Mouse (Mus musculus) midbrain, embryonic 14.5 days (tissue): ENCODE results near the gene Pin1. TPM values are rescaled to one million over a fixed set of nuclear protein-coding genes. Genes with fewer than 3 reads are reported as not detected.

Source experiments
- ATAC-seq: fragments of 200-750 bp; cut with Nextera tagmentation; 2 replicates; pipeline ENCODE4 v1.8.0; 2017; ENCODE audit warnings: moderate number of reproducible peaks, moderate library complexity; ENCODE audit not compliant: low FRiP score, low TSS enrichment
- DNase-seq: peaks from one replicate; pipeline ENCODE4 v3.0.0-alpha.2; 2015
- H3K27ac ChIP-seq: fragments of 300-500 bp; sonication (generic); replicated peaks from 2 replicates; pipeline ENCODE4 v1.5.1; 2014; ENCODE audit warnings: mild to moderate bottlenecking, low read depth, low read length, moderate library complexity
- H3K27me3 ChIP-seq: fragments of 300-500 bp; sonication (generic); 2 replicates; pipeline ENCODE4 v1.6.1; 2014; ENCODE audit warnings: low read length, control low read depth, mixed read lengths; ENCODE audit not compliant: control insufficient read depth, insufficient read depth
- H3K36me3 ChIP-seq: fragments of 300-500 bp; sonication (generic); 2 replicates; pipeline ENCODE4 v1.6.1; 2014; ENCODE audit warnings: low read length, control low read depth; ENCODE audit not compliant: control insufficient read depth, insufficient read depth
- H3K4me1 ChIP-seq: fragments of 300-500 bp; sonication (generic); 2 replicates; pipeline ENCODE4 v1.6.1; 2014; ENCODE audit warnings: mild to moderate bottlenecking, antibody characterized with exemption, low read length, control low read depth; ENCODE audit not compliant: control insufficient read depth, insufficient read depth
- H3K4me2 ChIP-seq: fragments of 300-500 bp; sonication (generic); 2 replicates; pipeline ENCODE4 v1.6.1; 2014; ENCODE audit warnings: mild to moderate bottlenecking, low read length, moderate library complexity
- H3K4me3 ChIP-seq: fragments of 300-500 bp; sonication (generic); replicated peaks from 2 replicates; pipeline ENCODE4 v1.5.1; 2014; ENCODE audit warnings: low read depth, low read length
- H3K9ac ChIP-seq: fragments of 300-500 bp; sonication (generic); replicated peaks from 2 replicates; pipeline ENCODE4 v1.6.1; 2014; ENCODE audit warnings: mild to moderate bottlenecking, low read length, moderate library complexity
- H3K9me3 ChIP-seq: fragments of 300-500 bp; sonication (generic); 2 replicates; pipeline ENCODE4 v1.6.1; 2016; ENCODE audit warnings: low read length, control low read depth, mixed read lengths; ENCODE audit not compliant: control insufficient read depth
- WGBS: fragments of 180-500 bp; shearing (Covaris S2); extraction: QIAGEN DNeasy Blood & Tissue Kit; methylation state at CpG from one replicate; pipeline ENCODE4 v1.1.7; 2014; 5-methylcytosine and 5-hydroxymethylcytosine counted together
- polyA plus RNA-seq: library from polyadenylated mRNA; unstranded; fragments of >200 nt; fragmentation: Nextera tagmentation; extraction: Ambion mirVana; gene quantifications from 2 replicates; pipeline ENCODE4 v1.2.1, GENCODE M21; 2014

Gene Pin1
- polyA plus RNA-seq, 1 experiment from 2014 or later = 56.7 TPM

GRCm38 (mm10) chr9:20644360-20645081 is 7.4 kb upstream of the Pin1 start, which contains the start of gene Fbxl12:
Gene Fbxl12 (minus strand): TSS chr9:20644767.
- DNase-seq (peak; percentile 92), ATAC-seq (peak; percentile 36)
- Histone ChIP-seq H3K9ac (peak within 1 kb of the TSS; percentile 84), H3K27me3 (no peaks in the 10 kb centered on the region), H3K4me3 (peak within 1 kb of the TSS; percentile 68), H3K4me2 (peak within 1 kb of the TSS; percentile 89), H3K27ac (peak within 1 kb of the TSS; percentile 90), H3K9me3 (no peaks in the 10 kb centered on the region), H3K4me1 (peaks cover 29% of the 10 kb centered on the region), H3K36me3 (peaks cover 37% of the 10 kb centered on the region)
- WGBS = under 1% methylated on average over 43 of the region's 43 CpGs

GRCm38 (mm10) chr9:20645121-20645520 is 6.8 kb upstream of the Pin1 start:
- peaks cover 42% of the 10 kb centered on the region for H3K36me3 ChIP-seq
- H3K27ac ChIP-seq = peak overlapping the region; percentile 50; the same call in 1 of the 2 replicates
- DNase-seq = peak; percentile 31
- ATAC-seq = no peak
- H3K9me3 ChIP-seq = no peaks in the 10 kb centered on the region
- peak overlapping the region; percentile 68 for H3K4me3 ChIP-seq
- H3K4me2 ChIP-seq = peak overlapping the region; percentile 89
- no peaks in the 10 kb centered on the region for H3K27me3 ChIP-seq
- peaks cover 29% of the 10 kb centered on the region for H3K4me1 ChIP-seq
- H3K9ac ChIP-seq = peak overlapping the region; percentile 84
- WGBS = 5% methylated on average over 17 of the region's 17 CpGs

GRCm38 (mm10) chr9:20652260-20652658 is 364 bp downstream of the Pin1 start:
- Histone ChIP-seq H3K9ac (peak overlapping the region; percentile 73), H3K27me3 (no peaks in the 10 kb centered on the region), H3K9me3 (no peaks in the 10 kb centered on the region), H3K27ac (no peak overlapping the region; the same call in 1 of the 2 replicates), H3K4me1 (peaks cover 17% of the 10 kb centered on the region), H3K36me3 (peaks cover 59% of the 10 kb centered on the region), H3K4me3 (peak overlapping the region; percentile 96), H3K4me2 (peak overlapping the region; percentile 75)
- 0% methylated on average over 25 of the region's 25 CpGs for WGBS
- DNase-seq (no peak), ATAC-seq (peak; percentile 11; the same call in 1 of the 2 replicates)

GRCm38 (mm10) chr9:20653859-20654258 is 2.0 kb downstream of the Pin1 start:
- H3K27me3 ChIP-seq = no peaks in the 10 kb centered on the region
- H3K4me3 ChIP-seq = no peak overlapping the region
- peaks cover 17% of the 10 kb centered on the region for H3K4me1 ChIP-seq
- 94% methylated on average over 3 of the region's 3 CpGs for WGBS
- DNase-seq = no peak
- no peak overlapping the region; the same call in 1 of the 2 replicates for H3K4me2 ChIP-seq
- no peaks in the 10 kb centered on the region for H3K9me3 ChIP-seq
- H3K36me3 ChIP-seq = peaks cover 54% of the 10 kb centered on the region
- ATAC-seq = no peak
- H3K9ac ChIP-seq = no peak overlapping the region
- no peak overlapping the region for H3K27ac ChIP-seq

- H3K36me3 ChIP-seq = peaks cover 74% of the 10 kb centered on the region
- peaks cover 12% of the 10 kb centered on the region for H3K4me1 ChIP-seq
- 90% methylated on average over 3 of the region's 3 CpGs for WGBS
- H3K4me2 ChIP-seq = no peak overlapping the region
- H3K4me3 ChIP-seq = no peak overlapping the region
- no peak for ATAC-seq
- DNase-seq = no peak
- no peak overlapping the region for H3K27ac ChIP-seq
- H3K27me3 ChIP-seq = no peaks in the 10 kb centered on the region
- H3K9me3 ChIP-seq = no peaks in the 10 kb centered on the region
- no peak overlapping the region for H3K9ac ChIP-seq
These were observed 5.7 kb downstream of the Pin1 start for GRCm38 (mm10) chr9:20657546-20657945.

GRCm38 (mm10) chr9:20662325-20662724 is 10.4 kb downstream of the Pin1 start:
- Histone ChIP-seq H3K4me3 (no peak overlapping the region), H3K9ac (no peak overlapping the region), H3K36me3 (peaks cover 64% of the 10 kb centered on the region), H3K27ac (peak overlapping the region; percentile 68; the same call in 1 of the 2 replicates), H3K27me3 (no peaks in the 10 kb centered on the region), H3K4me2 (no peak overlapping the region), H3K9me3 (no peaks in the 10 kb centered on the region), H3K4me1 (peaks cover 19% of the 10 kb centered on the region)
- ATAC-seq (no peak), DNase-seq (peak; percentile 91)
- WGBS = 66% methylated on average over 3 of the region's 3 CpGs

GRCm38 (mm10) chr9:20662874-20663273 is 11.0 kb downstream of the Pin1 start:
- Histone ChIP-seq H3K27ac (peak overlapping the region; percentile 68), H3K4me3 (no peak overlapping the region), H3K9me3 (no peaks in the 10 kb centered on the region), H3K36me3 (peaks cover 59% of the 10 kb centered on the region), H3K4me1 (peaks cover 19% of the 10 kb centered on the region), H3K27me3 (no peaks in the 10 kb centered on the region), H3K9ac (no peak overlapping the region; the same call in 1 of the 2 replicates), H3K4me2 (no peak overlapping the region)
- DNase-seq (no peak), ATAC-seq (no peak)
- 81% methylated on average over 8 of the region's 8 CpGs for WGBS

- peak; percentile 73 for DNase-seq
- Histone ChIP-seq H3K27me3 (no peaks in the 10 kb centered on the region), H3K9ac (no peak overlapping the region), H3K4me2 (no peak overlapping the region), H3K4me1 (peaks cover 19% of the 10 kb centered on the region), H3K36me3 (peaks cover 63% of the 10 kb centered on the region), H3K4me3 (no peak overlapping the region), H3K9me3 (no peaks in the 10 kb centered on the region), H3K27ac (peak overlapping the region; percentile 68)
- 56% methylated on average over 2 of the region's 2 CpGs for WGBS
- ATAC-seq = peak; percentile 40; the same call in 1 of the 2 replicates
These were observed 12.1 kb downstream of the Pin1 start for GRCm38 (mm10) chr9:20663956-20664355.

GRCm38 (mm10) chr9:20664366-20664765 is 12.5 kb downstream of the Pin1 start:
- DNase-seq (peak; percentile 47), ATAC-seq (peak; percentile 21; the same call in 1 of the 2 replicates)
- Histone ChIP-seq H3K9ac (no peak overlapping the region), H3K27me3 (no peaks in the 10 kb centered on the region), H3K4me3 (no peak overlapping the region), H3K36me3 (peaks cover 59% of the 10 kb centered on the region), H3K9me3 (no peaks in the 10 kb centered on the region), H3K4me2 (no peak overlapping the region), H3K4me1 (peaks cover 19% of the 10 kb centered on the region), H3K27ac (peak overlapping the region; percentile 68)
- WGBS = 63% methylated on average over 2 of the region's 2 CpGs
